Mouse (Mus musculus) heart, embryonic 13.5 days (tissue): Measurements from ENCODE around the gene Retnlg. TPM values are rescaled to one million over a fixed set of nuclear protein-coding genes. Genes with fewer than 3 reads are reported as not detected.

Experiments
- ATAC-seq: fragments of 200-750 bp; cut with Nextera tagmentation; 2 replicates; pipeline ENCODE4 v1.8.0; 2017; ENCODE audit warnings: moderate TSS enrichment; ENCODE audit not compliant: insufficient number of reproducible peaks, low FRiP score, low TSS enrichment; ENCODE audit errors: extremely low read depth
- H3K27ac ChIP-seq: fragments of 300-500 bp; sonication (generic); replicated peaks from 2 replicates; pipeline ENCODE4 v1.5.1; 2015; ENCODE audit warnings: moderate library complexity, mild to moderate bottlenecking, inconsistent platforms
- H3K27me3 ChIP-seq: fragments of 300-500 bp; sonication (generic); replicated peaks from 2 replicates; pipeline ENCODE4 v1.6.1; 2015; ENCODE audit warnings: mild to moderate bottlenecking, inconsistent platforms
- H3K36me3 ChIP-seq: fragments of 300-500 bp; sonication (generic); 2 replicates; pipeline ENCODE4 v1.6.1; 2015; ENCODE audit warnings: mild to moderate bottlenecking, inconsistent platforms
- H3K4me1 ChIP-seq: fragments of 300-500 bp; sonication (generic); 2 replicates; pipeline ENCODE4 v1.6.1; 2015; ENCODE audit warnings: inconsistent platforms
- H3K4me2 ChIP-seq: fragments of 300-500 bp; sonication (generic); 2 replicates; pipeline ENCODE4 v1.6.1; 2015; ENCODE audit warnings: inconsistent platforms, mild to moderate bottlenecking, moderate library complexity
- H3K4me3 ChIP-seq: fragments of 300-500 bp; sonication (generic); 2 replicates; pipeline ENCODE4 v1.5.1; 2015; ENCODE audit warnings: moderate library complexity, mild to moderate bottlenecking, inconsistent platforms
- H3K9ac ChIP-seq: fragments of 300-500 bp; sonication (generic); 2 replicates; pipeline ENCODE4 v1.6.1; 2015; ENCODE audit warnings: inconsistent platforms, mild to moderate bottlenecking, moderate library complexity
- H3K9me3 ChIP-seq: fragments of 300-500 bp; sonication (generic); 2 replicates; pipeline ENCODE4 v1.6.1; 2016; ENCODE audit warnings: inconsistent platforms
- WGBS: fragments of 180-500 bp; shearing (Covaris S2); methylation state at CpG from one replicate; pipeline ENCODE4 v1.1.7; 2015; ENCODE audit warnings: mixed read lengths; 5-methylcytosine and 5-hydroxymethylcytosine counted together
- polyA plus RNA-seq: library from polyadenylated mRNA; unstranded; fragments of >200 nt; fragmentation: Nextera tagmentation; extraction: Ambion mirVana; gene quantifications from 2 replicates; pipeline ENCODE4 v1.2.1, GENCODE M21; 2015

The Retnlg gene
- polyA plus RNA-seq, 1 experiment from 2014 or later, result not detected

- no peaks in the 10 kb centered on the region for H3K36me3 ChIP-seq
- H3K9me3 ChIP-seq, result no peaks in the 10 kb centered on the region
- no peak overlapping the region for H3K27ac ChIP-seq
- no peak overlapping the region for H3K4me2 ChIP-seq
- H3K4me3 ChIP-seq, result no peak overlapping the region
- H3K4me1 ChIP-seq, result no peaks in the 10 kb centered on the region
- WGBS, result 78% methylated on average over 1 of the region's 1 CpGs
- H3K9ac ChIP-seq, result no peak overlapping the region
- no peaks in the 10 kb centered on the region for H3K27me3 ChIP-seq
- no peak for ATAC-seq
Measured at GRCm38 (mm10) chr16:48871754-48872153, 667 bp upstream of the Retnlg start.

GRCm38 (mm10) chr16:48890733-48891132 is 18.3 kb downstream of the Retnlg start:
- Histone ChIP-seq H3K36me3 (no peaks in the 10 kb centered on the region), H3K27me3 (no peaks in the 10 kb centered on the region), H3K9me3 (peaks cover 10% of the 10 kb centered on the region; the same call in 1 of the 2 replicates), H3K4me2 (no peak overlapping the region), H3K4me3 (no peak overlapping the region), H3K9ac (no peak overlapping the region), H3K27ac (no peak overlapping the region), H3K4me1 (no peaks in the 10 kb centered on the region)
- WGBS, result 30% methylated on average over 2 of the region's 2 CpGs
- no peak for ATAC-seq

- ATAC-seq, result no peak
- H3K36me3 ChIP-seq, result 0 out of 2 replicates have a peak, but pooled peaks cover 4% of the 10 kb centered on the region
- H3K9me3 ChIP-seq, result no peaks in the 10 kb centered on the region
- H3K4me2 ChIP-seq, result no peak overlapping the region
- no peaks in the 10 kb centered on the region for H3K4me1 ChIP-seq
- no peak overlapping the region for H3K9ac ChIP-seq
- H3K27ac ChIP-seq, result no peak overlapping the region
- H3K4me3 ChIP-seq, result no peak overlapping the region
- WGBS, result 60% methylated on average over 1 of the region's 1 CpGs
- H3K27me3 ChIP-seq, result no peaks in the 10 kb centered on the region
Measured at GRCm38 (mm10) chr16:48899868-48900267, 27.4 kb downstream of the Retnlg start.

- no peak overlapping the region for H3K4me2 ChIP-seq
- no peak overlapping the region for H3K27ac ChIP-seq
- H3K4me3 ChIP-seq, result no peak overlapping the region
- H3K36me3 ChIP-seq, result no peaks in the 10 kb centered on the region
- 71% methylated on average over 1 of the region's 1 CpGs for WGBS
- H3K9ac ChIP-seq, result no peak overlapping the region
- H3K27me3 ChIP-seq, result no peaks in the 10 kb centered on the region
- no peaks in the 10 kb centered on the region for H3K9me3 ChIP-seq
- no peak for ATAC-seq
- no peaks in the 10 kb centered on the region for H3K4me1 ChIP-seq
Measured at GRCm38 (mm10) chr16:48911184-48911583, 38.8 kb downstream of the Retnlg start.

GRCm38 (mm10) chr16:48913206-48913605 is 40.8 kb downstream of the Retnlg start:
- Histone ChIP-seq H3K4me3 (no peak overlapping the region), H3K9me3 (no peaks in the 10 kb centered on the region), H3K9ac (no peak overlapping the region), H3K27me3 (no peaks in the 10 kb centered on the region), H3K4me1 (no peaks in the 10 kb centered on the region), H3K27ac (no peak overlapping the region), H3K4me2 (no peak overlapping the region), H3K36me3 (no peaks in the 10 kb centered on the region)
- 82% methylated on average over 3 of the region's 3 CpGs for WGBS
- no peak for ATAC-seq

- Histone ChIP-seq H3K9ac (no peak overlapping the region), H3K4me1 (no peaks in the 10 kb centered on the region), H3K27ac (no peak overlapping the region), H3K27me3 (no peaks in the 10 kb centered on the region), H3K9me3 (no peaks in the 10 kb centered on the region), H3K4me3 (no peak overlapping the region), H3K4me2 (no peak overlapping the region), H3K36me3 (peaks cover 58% of the 10 kb centered on the region)
- 42% methylated on average over 1 of the region's 1 CpGs for WGBS
- ATAC-seq, result no peak
Measured at GRCm38 (mm10) chr16:48923724-48924123, 51.3 kb downstream of the Retnlg start.

Other genes starting within 250 kb of the Retnlg start
- gene Trat1, start 100.6 kb upstream of the Retnlg start, polyA plus RNA-seq, result not detected in 2 replicates
- gene Retnlb, start 55.8 kb upstream of the Retnlg start, polyA plus RNA-seq, result not detected in 2 replicates
- gene Retnla, start 30.1 kb upstream of the Retnlg start, polyA plus RNA-seq, result not detected in 2 replicates
- 17.8 and 18.3 TPM in 2 replicates for gene Dzip3, start 121.5 kb downstream of the Retnlg start, polyA plus RNA-seq
- gene Cip2a, start 121.6 kb downstream of the Retnlg start, polyA plus RNA-seq, result 20.4 and 21.4 TPM in 2 replicates
- gene Myh15, start 184.9 kb downstream of the Retnlg start, polyA plus RNA-seq, result 0.03 TPM in 1 of 2 replicates, not detected in the other